Mouse (Mus musculus): ENCODE results near the gene Il1rl2. TPM values are rescaled to one million over a fixed set of nuclear protein-coding genes. Genes with fewer than 3 reads are reported as not detected.

Gene Il1rl2
- polyA plus RNA-seq, 1 experiment from 2014 or later: 1.1 TPM

- no peak for ATAC-seq (replicated peaks)
- no peak overlapping the region for H3K27ac ChIP-seq
- WGBS: 67% methylated on average over 2 of the region's 2 CpGs
- no peak overlapping the region for H3K9ac ChIP-seq
- no peak overlapping the region for H3K4me2 ChIP-seq
- no peaks in the 10 kb centered on the region for H3K27me3 ChIP-seq (replicated peaks)
- H3K4me1 ChIP-seq: no peaks in the 10 kb centered on the region
- H3K9me3 ChIP-seq: no peaks in the 10 kb centered on the region
- no peaks in the 10 kb centered on the region for H3K36me3 ChIP-seq (replicated peaks)
- no peak overlapping the region for H3K4me3 ChIP-seq
Measured at GRCm38 (mm10) chr1:40359731-40360130, 35.3 kb downstream of the Il1rl2 start.

- WGBS: 62% methylated on average over 7 of the region's 7 CpGs
- ATAC-seq (replicated peaks): no peak
- no peaks in the 10 kb centered on the region for H3K9me3 ChIP-seq
- no peak overlapping the region for H3K27ac ChIP-seq
- H3K4me3 ChIP-seq: no peak overlapping the region
- no peak overlapping the region for H3K4me2 ChIP-seq
- H3K9ac ChIP-seq: no peak overlapping the region
- H3K36me3 ChIP-seq (replicated peaks): no peaks in the 10 kb centered on the region
- no peaks in the 10 kb centered on the region for H3K4me1 ChIP-seq
- no peaks in the 10 kb centered on the region for H3K27me3 ChIP-seq (replicated peaks)
Measured at GRCm38 (mm10) chr1:40360969-40361368, 36.6 kb downstream of the Il1rl2 start.

- Histone ChIP-seq H3K4me1 (no peaks in the 10 kb centered on the region), H3K27me3 (replicated peaks) (no peaks in the 10 kb centered on the region), H3K4me3 (no peak overlapping the region), H3K4me2 (no peak overlapping the region), H3K27ac (no peak overlapping the region), H3K9me3 (no peaks in the 10 kb centered on the region), H3K36me3 (replicated peaks) (no peaks in the 10 kb centered on the region), H3K9ac (no peak overlapping the region)
- 62% methylated on average over 1 of the region's 1 CpGs for WGBS
- ATAC-seq (replicated peaks): no peak
Measured at GRCm38 (mm10) chr1:40361596-40361995, 37.2 kb downstream of the Il1rl2 start.

GRCm38 (mm10) chr1:40362784-40363183, 38.4 kb downstream of the Il1rl2 start:
- Histone ChIP-seq H3K36me3 (replicated peaks) (no peaks in the 10 kb centered on the region), H3K9me3 (no peaks in the 10 kb centered on the region), H3K9ac (no peak overlapping the region), H3K4me1 (no peaks in the 10 kb centered on the region), H3K27ac (no peak overlapping the region), H3K4me3 (no peak overlapping the region), H3K27me3 (replicated peaks) (no peaks in the 10 kb centered on the region), H3K4me2 (no peak overlapping the region)
- ATAC-seq (replicated peaks): no peak
- 80% methylated on average over 11 of the region's 11 CpGs for WGBS

- no peaks in the 10 kb centered on the region for H3K27me3 ChIP-seq (replicated peaks)
- H3K9me3 ChIP-seq: no peaks in the 10 kb centered on the region
- no peak overlapping the region for H3K27ac ChIP-seq
- no peak overlapping the region for H3K4me3 ChIP-seq
- no peak overlapping the region for H3K4me2 ChIP-seq
- no peaks in the 10 kb centered on the region for H3K4me1 ChIP-seq
- H3K36me3 ChIP-seq (replicated peaks): no peaks in the 10 kb centered on the region
- H3K9ac ChIP-seq: no peak overlapping the region
- ATAC-seq (replicated peaks): no peak
- WGBS: 85% methylated on average over 3 of the region's 3 CpGs
Measured at GRCm38 (mm10) chr1:40372951-40373350, 48.5 kb downstream of the Il1rl2 start.

GRCm38 (mm10) chr1:40375148-40375547, 50.7 kb downstream of the Il1rl2 start:
- no peak overlapping the region for H3K4me2 ChIP-seq
- H3K9me3 ChIP-seq: no peaks in the 10 kb centered on the region
- no peaks in the 10 kb centered on the region for H3K36me3 ChIP-seq (replicated peaks)
- no peak overlapping the region for H3K4me3 ChIP-seq
- H3K9ac ChIP-seq: no peak overlapping the region
- no peaks in the 10 kb centered on the region for H3K4me1 ChIP-seq
- WGBS: 82% methylated on average over 4 of the region's 4 CpGs
- ATAC-seq (replicated peaks): no peak
- no peak overlapping the region for H3K27ac ChIP-seq
- no peaks in the 10 kb centered on the region for H3K27me3 ChIP-seq (replicated peaks)

- no peak overlapping the region for H3K4me2 ChIP-seq
- no peaks in the 10 kb centered on the region for H3K9me3 ChIP-seq
- H3K27me3 ChIP-seq (replicated peaks): no peaks in the 10 kb centered on the region
- no peak overlapping the region for H3K27ac ChIP-seq
- ATAC-seq (replicated peaks): no peak
- no peaks in the 10 kb centered on the region for H3K4me1 ChIP-seq
- H3K36me3 ChIP-seq (replicated peaks): no peaks in the 10 kb centered on the region
- H3K4me3 ChIP-seq: no peak overlapping the region
- WGBS: 67% methylated on average over 7 of the region's 7 CpGs
- no peak overlapping the region for H3K9ac ChIP-seq
Measured at GRCm38 (mm10) chr1:40376745-40377144, 52.3 kb downstream of the Il1rl2 start.

GRCm38 (mm10) chr1:40378794-40379193, 54.4 kb downstream of the Il1rl2 start:
- 14% methylated on average over 8 of the region's 8 CpGs for WGBS

GRCm38 (mm10) chr1:40380111-40380510, 55.7 kb downstream of the Il1rl2 start:
- H3K9me3 ChIP-seq: no peaks in the 10 kb centered on the region
- H3K4me3 ChIP-seq: no peak overlapping the region
- WGBS: 58% methylated on average over 6 of the region's 6 CpGs

More at GRCm38 (mm10) chr1:40378794-40379193, 54.4 kb downstream of the Il1rl2 start:
- Histone ChIP-seq H3K9me3 (no peaks in the 10 kb centered on the region), H3K4me1 (no peaks in the 10 kb centered on the region), H3K4me3 (no peak overlapping the region), H3K27me3 (replicated peaks) (no peaks in the 10 kb centered on the region), H3K4me2 (no peak overlapping the region), H3K36me3 (replicated peaks) (no peaks in the 10 kb centered on the region), H3K9ac (no peak overlapping the region), H3K27ac (no peak overlapping the region)
- ATAC-seq (replicated peaks): 0 out of 2 replicates have a peak, but pooled peaks have one; percentile 33

GRCm38 (mm10) chr1:40380990-40381389, 56.6 kb downstream of the Il1rl2 start:
- Histone ChIP-seq H3K36me3 (replicated peaks) (no peaks in the 10 kb centered on the region), H3K27ac (no peak overlapping the region), H3K9ac (no peak overlapping the region), H3K27me3 (replicated peaks) (no peaks in the 10 kb centered on the region), H3K4me1 (no peaks in the 10 kb centered on the region), H3K4me2 (no peak overlapping the region), H3K4me3 (no peak overlapping the region), H3K9me3 (no peaks in the 10 kb centered on the region)
- 83% methylated on average over 11 of the region's 11 CpGs for WGBS
- ATAC-seq (replicated peaks): no peak

More at GRCm38 (mm10) chr1:40380111-40380510, 55.7 kb downstream of the Il1rl2 start:
- Histone ChIP-seq H3K27ac (no peak overlapping the region), H3K36me3 (replicated peaks) (no peaks in the 10 kb centered on the region), H3K27me3 (replicated peaks) (no peaks in the 10 kb centered on the region), H3K4me1 (no peaks in the 10 kb centered on the region), H3K9ac (no peak overlapping the region), H3K4me2 (no peak overlapping the region)
- no peak for ATAC-seq (replicated peaks)

- no peak overlapping the region for H3K4me3 ChIP-seq
- no peaks in the 10 kb centered on the region for H3K27me3 ChIP-seq (replicated peaks)
- no peaks in the 10 kb centered on the region for H3K9me3 ChIP-seq
- WGBS: 94% methylated on average over 5 of the region's 5 CpGs
- no peak overlapping the region for H3K4me2 ChIP-seq
- no peak overlapping the region for H3K9ac ChIP-seq
- H3K36me3 ChIP-seq (replicated peaks): no peaks in the 10 kb centered on the region
- ATAC-seq (replicated peaks): no peak
- no peaks in the 10 kb centered on the region for H3K4me1 ChIP-seq
- H3K27ac ChIP-seq: no peak overlapping the region
Measured at GRCm38 (mm10) chr1:40382841-40383240, 58.4 kb downstream of the Il1rl2 start.

- no peak for ATAC-seq (replicated peaks)
- Histone ChIP-seq H3K27me3 (replicated peaks) (no peaks in the 10 kb centered on the region), H3K4me1 (no peaks in the 10 kb centered on the region), H3K4me3 (no peak overlapping the region), H3K27ac (no peak overlapping the region), H3K9ac (no peak overlapping the region), H3K4me2 (no peak overlapping the region), H3K36me3 (replicated peaks) (no peaks in the 10 kb centered on the region), H3K9me3 (no peaks in the 10 kb centered on the region)
- 94% methylated on average over 8 of the region's 8 CpGs for WGBS
Measured at GRCm38 (mm10) chr1:40384931-40385545, 60.6 kb downstream of the Il1rl2 start.

- 83% methylated on average over 3 of the region's 3 CpGs for WGBS
- no peak overlapping the region for H3K4me2 ChIP-seq
- H3K9ac ChIP-seq: no peak overlapping the region
- H3K27me3 ChIP-seq (replicated peaks): no peaks in the 10 kb centered on the region
- no peak for ATAC-seq (replicated peaks)
- H3K4me1 ChIP-seq: no peaks in the 10 kb centered on the region
- H3K27ac ChIP-seq: no peak overlapping the region
- no peaks in the 10 kb centered on the region for H3K36me3 ChIP-seq (replicated peaks)
- H3K9me3 ChIP-seq: no peaks in the 10 kb centered on the region
- H3K4me3 ChIP-seq: no peak overlapping the region
Measured at GRCm38 (mm10) chr1:40391374-40391773, 67.0 kb downstream of the Il1rl2 start.

Measured in midbrain, embryonic 15.5 days (tissue).